Mouse (Mus musculus): ENCODE data around the gene Tsr1.
A peak's percentile ranks its signal among the peaks of the same experiment; 100 is the strongest.

Tsr1 gene

DNA sequence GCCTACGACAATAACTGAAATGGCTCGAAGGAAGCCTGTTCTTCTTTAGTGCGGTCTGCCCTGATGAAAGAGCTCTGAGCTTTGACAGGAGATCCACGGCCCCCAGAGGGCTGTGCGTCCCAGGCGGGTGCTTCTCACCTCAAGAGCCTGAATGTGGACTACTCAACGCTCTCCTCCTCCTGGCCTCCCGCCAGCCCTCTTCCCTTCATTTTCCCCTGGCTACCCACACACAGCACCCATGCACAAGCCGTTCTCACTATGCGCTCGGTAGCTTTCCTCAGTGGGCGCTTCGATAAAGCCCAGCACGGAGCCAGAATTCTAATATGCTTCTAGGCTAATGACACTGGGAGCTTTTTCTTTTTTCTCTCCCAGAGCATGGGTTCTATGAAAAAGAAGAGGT, 15.9 kb upstream of the Tsr1 start:
- peaks cover 8% of the 10 kb centered on the region for H3K36me3 ChIP-seq (ENCODE audit: insufficient read depth, low read length)
- TF ChIP-seq NANOG (IDR thresholded peaks at IDR 0.05; ENCODE audit: borderline replicate concordance, low read length): no peak
- TF ChIP-seq POU5F1 (IDR thresholded peaks at IDR 0.05; ENCODE audit: borderline replicate concordance, low read length): no peak
- no peak for TF ChIP-seq CTCF (conservative IDR thresholded peaks at IDR 0.05; ENCODE audit: low read length)
- H3K9me3 ChIP-seq (ENCODE audit: low read length): no peaks in the 10 kb centered on the region
- peaks cover 37% of the 10 kb centered on the region for H3K4me1 ChIP-seq (replicated peaks; ENCODE audit: low read depth, low read length)
- peak overlapping the region; percentile 41 for H3K4me3 ChIP-seq (replicated peaks; ENCODE audit: low read length)
- H3K27me3 ChIP-seq (ENCODE audit: insufficient read depth, low read length): peaks cover 8% of the 10 kb centered on the region; the same call in 1 of the 2 replicates

- H3K36me3 ChIP-seq (ENCODE audit: insufficient read depth, low read length): peaks cover 8% of the 10 kb centered on the region
- H3K4me1 ChIP-seq (replicated peaks; ENCODE audit: low read depth, low read length): peaks cover 27% of the 10 kb centered on the region
- H3K27me3 ChIP-seq (ENCODE audit: insufficient read depth, low read length): peaks cover 8% of the 10 kb centered on the region; the same call in 1 of the 2 replicates
- H3K4me3 ChIP-seq (replicated peaks; ENCODE audit: low read length): no peak overlapping the region
- TF ChIP-seq NANOG (IDR thresholded peaks at IDR 0.05; ENCODE audit: borderline replicate concordance, low read length): no peak
- no peaks in the 10 kb centered on the region for H3K9me3 ChIP-seq (ENCODE audit: low read length)
These were observed 14.8 kb upstream of the Tsr1 start for GRCm38 (mm10) chr11:74883098-74883497.

DNA sequence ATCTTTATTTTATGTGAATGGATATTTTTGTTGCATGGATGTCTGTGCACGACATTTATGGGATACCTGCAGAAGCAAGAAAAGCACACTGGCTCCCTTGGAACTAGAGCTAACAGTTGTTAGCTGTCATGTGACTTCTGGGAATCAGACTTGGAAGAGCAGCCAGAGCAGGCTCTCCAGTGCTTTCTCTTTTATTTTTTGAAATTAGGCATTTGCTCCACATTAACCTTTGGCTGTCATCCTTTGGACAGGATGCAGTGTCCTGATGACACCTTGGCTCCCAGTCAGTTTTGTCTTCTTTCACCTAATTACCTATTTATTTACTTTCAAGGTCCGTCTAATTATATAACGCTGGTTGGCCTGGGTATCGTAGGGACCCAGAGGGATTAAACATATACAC, 3.3 kb upstream of the Tsr1 start:
- no peak for TF ChIP-seq POU5F1 (IDR thresholded peaks at IDR 0.05; ENCODE audit: borderline replicate concordance, low read length)
- TF ChIP-seq CTCF (conservative IDR thresholded peaks at IDR 0.05; ENCODE audit: low read length): no peak
- no peak for TF ChIP-seq NANOG (IDR thresholded peaks at IDR 0.05; ENCODE audit: borderline replicate concordance, low read length)
- Histone ChIP-seq H3K9me3 (ENCODE audit: low read length) (no peaks in the 10 kb centered on the region), H3K27me3 (ENCODE audit: insufficient read depth, low read length) (peaks cover 4% of the 10 kb centered on the region; the same call in 1 of the 2 replicates), H3K36me3 (ENCODE audit: insufficient read depth, low read length) (peaks cover 12% of the 10 kb centered on the region), H3K4me3 (replicated peaks; ENCODE audit: low read length) (no peak overlapping the region), H3K4me1 (replicated peaks; ENCODE audit: low read depth, low read length) (peaks cover 17% of the 10 kb centered on the region)

GRCm38 (mm10) chr11:74895980-74896900, 1.6 kb upstream of the Tsr1 start:
- H3K9me3 ChIP-seq (ENCODE audit: low read length): no peaks in the 10 kb centered on the region
- H3K27me3 ChIP-seq (ENCODE audit: insufficient read depth, low read length): peaks cover 4% of the 10 kb centered on the region; the same call in 1 of the 2 replicates
- peak overlapping the region; percentile 100 for H3K4me3 ChIP-seq (replicated peaks; ENCODE audit: low read length)
- peaks cover 33% of the 10 kb centered on the region for H3K4me1 ChIP-seq (replicated peaks; ENCODE audit: low read depth, low read length)
- H3K36me3 ChIP-seq (ENCODE audit: insufficient read depth, low read length): peaks cover 28% of the 10 kb centered on the region
- TF ChIP-seq POU5F1 (IDR thresholded peaks at IDR 0.05; ENCODE audit: borderline replicate concordance, low read length) (no peak), CTCF (conservative IDR thresholded peaks at IDR 0.05; ENCODE audit: low read length) (no peak), NANOG (IDR thresholded peaks at IDR 0.05; ENCODE audit: borderline replicate concordance, low read length) (no peak)

DNA sequence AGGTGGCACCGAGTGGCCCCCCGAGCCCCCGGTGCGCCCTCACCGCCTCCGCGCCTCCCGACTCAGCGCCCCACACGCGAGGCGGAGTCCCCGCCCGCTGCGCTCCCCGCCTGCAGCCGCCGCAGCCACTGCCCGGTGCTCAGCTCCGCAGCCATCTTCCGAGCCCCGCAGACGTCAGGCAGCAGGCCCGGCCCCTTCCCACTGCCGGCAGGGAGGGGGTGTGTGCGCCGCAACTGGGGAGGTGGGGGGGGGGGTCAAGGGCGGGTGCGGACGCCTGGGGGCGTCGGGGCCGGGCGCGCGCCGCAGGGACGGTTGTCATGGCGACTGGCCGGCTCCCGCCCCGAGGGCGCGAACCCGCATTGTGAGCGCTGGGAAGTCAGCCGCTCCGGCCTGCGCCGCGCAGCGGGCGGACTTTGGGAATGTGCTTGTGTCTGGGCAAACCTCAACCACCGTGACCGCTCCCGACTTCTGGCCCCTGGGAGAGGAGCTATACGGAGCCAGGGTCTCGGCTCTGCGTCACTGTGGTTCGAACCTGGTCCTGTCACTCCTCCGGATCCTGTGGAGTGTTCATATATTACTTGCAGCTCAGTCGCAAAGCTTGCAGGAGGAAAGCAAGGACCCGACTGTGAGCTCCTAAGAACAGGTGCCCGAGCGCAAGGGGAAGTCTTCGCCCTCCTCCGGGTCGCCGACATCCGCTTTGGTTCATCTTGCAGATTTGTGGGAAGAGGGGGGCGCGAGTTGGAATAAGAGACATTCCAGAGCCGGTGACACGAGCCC, 782 bp upstream of the Tsr1 start, which contains the start of gene Sgsm2:
Sgsm2 (minus strand) TSS at position 160 of the 777 bp plus-strand sequence.
- H3K4me3 ChIP-seq (replicated peaks; ENCODE audit: low read length): peak within 1 kb of the TSS; percentile 100
- H3K36me3 ChIP-seq (ENCODE audit: insufficient read depth, low read length): peaks cover 36% of the 10 kb centered on the region
- peaks cover 42% of the 10 kb centered on the region for H3K4me1 ChIP-seq (replicated peaks; ENCODE audit: low read depth, low read length)
- TF ChIP-seq POU5F1 (IDR thresholded peaks at IDR 0.05; ENCODE audit: borderline replicate concordance, low read length) (no peak), CTCF (conservative IDR thresholded peaks at IDR 0.05; ENCODE audit: low read length) (no peak), NANOG (IDR thresholded peaks at IDR 0.05; ENCODE audit: borderline replicate concordance, low read length) (no peak)
- peaks cover 4% of the 10 kb centered on the region; the same call in 1 of the 2 replicates for H3K27me3 ChIP-seq (ENCODE audit: insufficient read depth, low read length)
- H3K9me3 ChIP-seq (ENCODE audit: low read length): no peaks in the 10 kb centered on the region

DNA sequence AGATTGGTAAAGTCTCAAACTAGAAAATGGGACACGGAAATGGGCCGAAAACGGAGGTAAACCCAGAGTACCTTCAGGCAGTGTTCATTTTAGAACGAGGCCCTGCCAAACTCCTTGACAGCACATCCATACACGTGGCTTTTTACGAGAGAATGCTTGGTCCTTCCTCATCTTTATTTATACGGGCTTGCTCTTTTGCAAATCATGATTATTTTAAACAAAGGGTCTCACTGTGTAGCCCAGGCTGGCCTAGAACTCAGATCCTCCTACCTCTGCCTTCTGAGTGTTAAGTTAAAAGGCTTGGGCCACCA, 601 bp downstream of the Tsr1 start:
- H3K27me3 ChIP-seq (ENCODE audit: insufficient read depth, low read length): peaks cover 4% of the 10 kb centered on the region; the same call in 1 of the 2 replicates
- H3K9me3 ChIP-seq (ENCODE audit: low read length): no peaks in the 10 kb centered on the region
- H3K36me3 ChIP-seq (ENCODE audit: insufficient read depth, low read length): peaks cover 50% of the 10 kb centered on the region
- TF ChIP-seq POU5F1 (IDR thresholded peaks at IDR 0.05; ENCODE audit: borderline replicate concordance, low read length) (no peak), CTCF (conservative IDR thresholded peaks at IDR 0.05; ENCODE audit: low read length) (no peak), NANOG (IDR thresholded peaks at IDR 0.05; ENCODE audit: borderline replicate concordance, low read length) (no peak)
- peak overlapping the region; percentile 100 for H3K4me3 ChIP-seq (replicated peaks; ENCODE audit: low read length)
- H3K4me1 ChIP-seq (replicated peaks; ENCODE audit: low read depth, low read length): peaks cover 51% of the 10 kb centered on the region

DNA sequence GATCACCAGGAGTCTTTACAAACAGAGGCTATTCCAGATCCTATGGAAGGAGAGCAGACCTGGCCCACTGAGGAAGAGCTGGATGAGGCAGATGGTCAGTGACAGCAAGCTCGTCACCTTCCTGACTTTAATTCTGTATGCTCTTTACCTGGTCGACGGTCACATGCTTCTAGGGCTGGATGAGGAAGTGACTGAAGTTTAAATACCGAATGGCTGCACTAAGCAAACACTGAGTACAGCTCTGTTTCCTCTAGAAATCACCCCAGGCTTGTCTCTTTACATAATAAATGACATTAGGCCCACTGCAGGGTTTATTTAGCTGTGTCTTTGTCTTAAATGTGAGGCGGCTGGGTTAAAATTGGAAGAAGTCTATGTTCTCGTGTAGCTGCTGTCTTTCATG, 3.7 kb downstream of the Tsr1 start:
- TF ChIP-seq CTCF (conservative IDR thresholded peaks at IDR 0.05; ENCODE audit: low read length) (no peak), POU5F1 (IDR thresholded peaks at IDR 0.05; ENCODE audit: borderline replicate concordance, low read length) (no peak), NANOG (IDR thresholded peaks at IDR 0.05; ENCODE audit: borderline replicate concordance, low read length) (no peak)
- no peaks in the 10 kb centered on the region for H3K9me3 ChIP-seq (ENCODE audit: low read length)

GRCm38 (mm10) chr11:74902416-74902815, 4.5 kb downstream of the Tsr1 start:
- Histone ChIP-seq H3K4me1 (replicated peaks; ENCODE audit: low read depth, low read length) (peaks cover 68% of the 10 kb centered on the region), H3K36me3 (ENCODE audit: insufficient read depth, low read length) (peaks cover 90% of the 10 kb centered on the region), H3K9me3 (ENCODE audit: low read length) (no peaks in the 10 kb centered on the region), H3K27me3 (ENCODE audit: insufficient read depth, low read length) (no peaks in the 10 kb centered on the region), H3K4me3 (replicated peaks; ENCODE audit: low read length) (no peak overlapping the region)
- TF ChIP-seq POU5F1 (IDR thresholded peaks at IDR 0.05; ENCODE audit: borderline replicate concordance, low read length) (no peak), NANOG (IDR thresholded peaks at IDR 0.05; ENCODE audit: borderline replicate concordance, low read length) (no peak), CTCF (conservative IDR thresholded peaks at IDR 0.05; ENCODE audit: low read length) (no peak)

More for the DNA sequence above, 3.7 kb downstream of the Tsr1 start:
- peaks cover 60% of the 10 kb centered on the region for H3K4me1 ChIP-seq (replicated peaks; ENCODE audit: low read depth, low read length)
- H3K27me3 ChIP-seq (ENCODE audit: insufficient read depth, low read length): no peaks in the 10 kb centered on the region
- H3K36me3 ChIP-seq (ENCODE audit: insufficient read depth, low read length): peaks cover 81% of the 10 kb centered on the region
- peak overlapping the region; percentile 33 for H3K4me3 ChIP-seq (replicated peaks; ENCODE audit: low read length)

All from E14TG2a.4 (cell line).